Mouse (Mus musculus): ENCODE results near the gene Mlx.

DNA sequence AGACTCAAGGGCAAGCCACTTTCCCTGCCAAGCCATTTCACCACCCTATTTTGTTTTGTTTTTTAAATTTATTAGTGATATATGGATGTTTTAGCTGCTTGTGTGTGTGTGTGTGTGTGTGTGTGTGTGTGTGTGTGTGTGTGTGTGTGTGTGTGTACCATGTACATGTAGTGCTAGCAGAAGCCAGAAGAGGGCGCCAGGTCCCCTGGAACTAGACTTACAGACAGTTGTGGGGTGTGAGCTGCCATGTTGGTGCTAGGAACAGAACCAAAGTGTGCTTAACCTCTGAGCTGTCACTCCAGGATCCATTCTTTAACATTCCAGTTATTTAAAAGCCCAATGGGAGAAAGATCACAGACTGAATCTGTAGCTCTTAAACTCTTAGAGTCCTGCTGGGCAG is 40.0 kb downstream of the Mlx start:
- no peak for TF ChIP-seq ZC3H11A (IDR thresholded peaks at IDR 0.05; ENCODE audit: borderline replicate concordance, low read depth, low read length)
- no peak for TF ChIP-seq HCFC1 (IDR thresholded peaks at IDR 0.05; ENCODE audit: borderline replicate concordance, insufficient read depth, low read length)
- no peak for TF ChIP-seq MAFK (IDR thresholded peaks at IDR 0.05; ENCODE audit: insufficient read depth, low read depth, low read length)
